Mouse (Mus musculus) frontal cortex, adult (tissue): ENCODE results near the gene Pard3.
A peak's percentile ranks its signal among the peaks of the same experiment; 100 is the strongest.

ENCODE experiments used
- ATAC-seq: cut with Nextera tagmentation; 2 replicates; pipeline ENCODE4 v1.9.2; 2017; ENCODE audit warnings: mild to moderate bottlenecking, moderate library complexity, mixed read lengths; ENCODE audit not compliant: low TSS enrichment

Pard3 gene

DNA sequence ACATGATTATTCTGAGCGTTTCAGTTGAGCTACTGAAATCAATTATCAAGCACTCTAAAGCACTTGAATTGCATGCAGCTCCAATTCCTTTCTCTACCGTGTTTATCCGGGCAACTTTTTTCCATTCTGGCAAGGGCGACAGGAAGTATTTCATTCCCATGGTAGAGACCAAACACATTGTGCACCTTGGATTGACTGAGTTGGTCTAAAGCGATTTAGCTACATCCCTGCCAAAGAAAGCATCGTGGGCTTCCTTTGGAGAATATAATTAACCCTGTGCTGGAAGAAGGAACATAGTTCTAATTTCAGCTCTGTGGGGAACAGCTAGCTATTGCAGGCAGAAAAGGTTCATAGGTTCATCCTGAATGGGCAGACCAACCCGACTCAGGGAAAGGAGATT, 480.0 kb downstream of the Pard3 start:
- ATAC-seq = no peak

DNA sequence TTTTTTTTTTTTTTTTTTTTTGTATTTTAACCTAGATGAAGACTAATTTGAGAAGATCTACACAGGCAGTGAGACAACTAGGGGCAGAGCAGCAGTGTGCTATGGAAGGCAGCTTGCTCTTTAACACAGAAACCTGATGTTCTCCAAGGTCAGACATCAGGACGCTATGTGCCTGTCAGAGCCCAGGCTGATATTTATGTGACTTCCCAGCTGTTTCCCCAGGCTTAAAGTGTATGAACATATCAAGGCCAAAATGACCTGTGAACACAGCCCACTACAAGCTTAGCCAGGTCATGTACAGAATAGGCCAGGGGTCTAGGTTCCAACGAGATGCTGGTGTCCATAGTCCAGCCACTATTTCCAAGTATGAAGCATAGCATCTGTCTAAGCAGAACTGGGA, 482.5 kb downstream of the Pard3 start:
- no peak for ATAC-seq

DNA sequence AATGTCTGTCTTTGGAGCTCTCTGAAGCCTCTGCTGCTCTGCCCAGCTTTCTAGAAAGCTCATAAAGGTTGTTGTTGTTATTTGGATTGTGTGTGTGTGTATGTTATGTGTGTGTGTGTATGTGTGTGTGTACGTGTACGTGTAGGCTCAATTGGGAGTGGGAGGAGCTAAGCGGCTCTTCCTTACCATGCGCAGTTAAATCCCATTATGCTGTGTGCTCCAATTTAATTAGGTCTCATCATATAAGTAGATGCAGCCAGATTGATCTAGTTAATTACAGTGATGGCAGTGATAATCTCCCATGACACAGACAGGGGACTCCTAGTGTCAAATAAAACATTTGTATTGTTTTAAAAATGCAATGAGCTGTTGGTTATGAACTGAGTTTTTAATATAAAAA, 487.2 kb downstream of the Pard3 start:
- no peak for ATAC-seq

DNA sequence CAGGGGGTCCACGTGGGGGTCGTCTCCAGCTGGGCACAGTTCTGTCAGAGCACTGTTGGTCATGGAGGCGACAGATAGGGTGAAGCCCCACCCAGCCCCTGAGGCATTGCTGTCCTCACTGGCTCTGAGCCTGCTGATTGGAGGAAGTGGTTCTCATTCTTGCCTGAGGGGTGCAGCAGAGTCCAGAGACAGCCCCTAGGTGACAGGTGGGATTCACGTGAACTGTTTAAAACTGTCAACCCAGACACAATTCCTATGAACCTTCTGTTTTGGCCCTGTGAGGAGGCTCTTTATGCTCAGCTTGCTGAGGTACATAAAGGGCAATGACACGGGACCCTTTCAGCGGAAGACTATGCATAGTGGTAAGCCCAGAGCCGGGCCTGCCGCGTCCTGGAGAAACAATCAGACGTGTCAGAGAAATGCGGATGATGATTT, 488.5 kb downstream of the Pard3 start:
- ATAC-seq = peak; percentile 89

DNA sequence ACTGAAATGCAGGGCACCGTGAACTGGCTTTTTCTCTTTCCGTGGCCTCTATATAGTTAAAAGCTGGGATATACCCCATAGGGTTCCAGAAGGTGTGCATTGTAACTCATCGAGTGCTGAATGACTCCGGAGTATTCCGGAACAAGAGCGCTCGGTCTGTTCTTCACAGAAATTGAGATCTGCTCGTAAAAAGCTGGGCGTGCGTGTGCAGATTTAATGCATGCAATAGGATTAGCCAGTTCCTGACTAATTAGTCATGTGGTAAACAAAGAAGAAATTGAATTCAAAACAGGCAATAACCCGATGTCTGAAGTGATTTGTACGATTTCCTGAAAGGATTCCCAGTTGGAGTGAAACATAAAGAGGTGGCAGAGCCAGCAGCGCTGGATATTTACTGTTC, 489.1 kb downstream of the Pard3 start:
- ATAC-seq = peak; percentile 29; the same call in 1 of the 2 replicates

DNA sequence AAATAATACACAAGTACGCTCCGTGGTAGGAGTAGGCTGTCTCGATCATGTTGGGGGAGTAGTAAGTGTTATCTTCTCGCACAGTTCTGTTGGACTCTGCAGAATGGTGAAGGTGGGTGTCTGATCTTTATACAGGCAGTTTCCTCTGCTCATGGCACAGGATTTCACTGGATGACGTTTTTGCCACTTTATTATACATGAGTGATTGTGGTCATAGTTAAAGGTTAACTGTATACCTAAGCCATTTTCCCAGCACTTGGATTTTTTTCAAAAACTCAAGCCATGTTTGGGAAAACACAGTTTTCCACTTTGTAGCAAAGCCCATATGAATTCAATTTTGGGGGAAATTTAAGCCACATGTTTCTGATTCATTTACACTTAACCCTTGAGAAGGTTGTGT, 489.9 kb downstream of the Pard3 start:
- no peak for ATAC-seq

DNA sequence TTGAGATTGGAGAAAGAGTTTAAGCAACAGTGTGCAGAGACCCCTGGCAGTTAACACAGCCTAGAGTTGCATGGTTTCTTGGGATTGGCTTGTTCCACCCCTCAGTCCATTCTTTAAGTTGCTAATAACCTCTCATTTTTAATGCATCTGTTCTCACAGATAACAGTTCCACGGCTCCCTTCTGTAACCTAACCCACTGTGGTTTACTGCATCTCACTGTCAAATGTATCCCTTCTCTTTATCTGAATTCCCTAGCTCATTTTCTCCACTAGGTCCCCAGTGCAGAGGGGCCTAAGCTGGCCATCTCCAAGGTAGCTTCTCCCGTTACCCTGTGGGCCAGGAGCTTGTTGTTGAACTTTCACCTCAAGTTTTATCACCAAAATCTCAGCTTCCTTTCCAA, 492.1 kb downstream of the Pard3 start:
- no peak for ATAC-seq

DNA sequence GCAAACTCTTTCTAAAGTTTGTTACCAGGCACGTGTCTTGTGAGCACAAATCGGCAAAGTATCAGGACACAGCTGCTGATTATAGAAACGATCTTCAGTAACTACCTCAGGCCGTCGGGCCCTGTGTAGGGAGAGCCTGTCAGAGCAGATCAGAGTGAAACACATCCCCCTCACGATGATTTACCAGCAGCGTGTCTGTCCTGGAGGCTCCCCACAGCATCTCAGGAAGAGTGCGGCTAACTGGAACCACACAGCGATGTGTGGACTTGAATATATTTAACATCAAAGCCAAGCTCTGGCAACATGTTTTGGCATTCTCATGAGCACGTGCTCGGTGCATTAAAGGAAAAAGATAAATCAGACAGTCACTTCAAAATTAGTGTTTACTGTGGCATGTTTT, 493.3 kb downstream of the Pard3 start:
- ATAC-seq = no peak

DNA sequence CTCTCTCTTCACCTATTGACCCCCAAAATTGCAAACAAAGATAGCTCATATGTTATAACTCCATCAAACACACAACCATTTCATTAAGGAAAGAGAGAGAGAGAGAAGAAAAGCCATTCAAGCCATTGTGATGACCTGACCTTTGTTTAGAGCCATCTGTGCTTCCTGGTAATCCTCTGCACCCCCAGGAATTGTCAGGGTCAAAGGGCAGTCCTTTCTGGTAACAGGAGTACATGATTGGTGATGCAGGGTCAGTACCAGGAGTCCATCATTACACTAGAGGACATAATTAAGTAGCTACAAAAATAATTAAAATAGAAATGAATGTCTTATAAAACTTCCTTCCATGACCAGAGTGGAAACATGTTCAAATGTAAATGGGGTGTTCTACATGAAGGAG, 493.9 kb downstream of the Pard3 start:
- no peak for ATAC-seq

DNA sequence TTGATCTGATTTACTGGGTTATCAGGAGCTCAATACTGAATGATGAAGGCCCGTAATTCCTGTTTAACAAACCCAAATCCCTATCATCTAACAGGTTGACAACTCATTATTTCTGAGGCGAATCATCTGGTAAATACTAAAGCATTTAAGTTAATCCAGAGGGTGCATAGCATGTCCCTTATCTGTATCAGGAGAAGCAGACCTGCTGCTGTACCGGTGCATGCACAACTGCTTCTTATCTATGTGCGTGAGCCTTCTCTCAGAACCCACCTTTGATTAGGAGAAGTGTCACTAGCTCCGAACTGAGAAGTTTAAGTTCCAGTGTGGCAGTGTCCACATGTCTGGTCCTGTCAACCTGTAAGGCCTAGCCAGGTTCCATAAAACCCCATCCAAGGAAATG, 499.9 kb downstream of the Pard3 start:
- no peak for ATAC-seq

DNA sequence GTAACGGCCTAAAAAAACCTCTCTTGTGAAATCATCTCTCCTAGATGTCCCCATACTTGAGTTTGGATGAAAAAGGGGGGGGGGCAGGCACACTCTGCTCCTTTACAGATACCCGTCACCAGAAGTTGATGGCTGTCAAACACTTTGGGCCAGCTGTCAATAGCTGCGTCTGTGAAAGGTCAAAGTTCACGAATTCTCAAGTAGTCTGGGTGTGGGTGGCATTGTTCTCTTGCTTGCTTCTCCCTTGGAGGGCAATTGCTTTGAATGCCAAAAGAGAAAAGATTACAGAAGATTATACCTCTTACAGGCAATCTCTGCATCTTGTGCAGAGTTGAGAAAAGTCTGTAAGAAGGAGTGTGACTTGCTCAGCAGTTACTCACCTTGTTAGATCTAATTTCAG, 500.7 kb downstream of the Pard3 start:
- no peak for ATAC-seq

DNA sequence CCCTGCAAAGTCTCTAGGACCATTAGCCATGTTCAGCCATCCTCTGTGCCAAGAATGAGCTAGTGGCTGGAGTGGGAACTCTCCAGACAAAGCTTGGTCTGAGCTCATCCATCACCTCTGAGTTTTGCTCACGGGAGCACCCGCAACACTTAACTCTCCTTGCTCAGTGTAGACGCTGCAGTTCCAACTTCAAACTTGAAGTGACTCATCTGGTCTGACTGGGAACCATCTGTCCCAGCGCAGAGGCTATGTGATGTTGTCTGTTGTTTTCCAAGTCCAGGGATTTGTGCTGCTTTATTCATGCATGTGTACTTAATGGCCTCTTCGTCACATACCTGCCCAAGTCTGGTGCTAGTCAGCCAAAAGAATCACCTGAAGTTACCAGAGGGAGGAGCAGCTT, 505.5 kb downstream of the Pard3 start:
- peak; percentile 82; the same call in 1 of the 2 replicates for ATAC-seq

DNA sequence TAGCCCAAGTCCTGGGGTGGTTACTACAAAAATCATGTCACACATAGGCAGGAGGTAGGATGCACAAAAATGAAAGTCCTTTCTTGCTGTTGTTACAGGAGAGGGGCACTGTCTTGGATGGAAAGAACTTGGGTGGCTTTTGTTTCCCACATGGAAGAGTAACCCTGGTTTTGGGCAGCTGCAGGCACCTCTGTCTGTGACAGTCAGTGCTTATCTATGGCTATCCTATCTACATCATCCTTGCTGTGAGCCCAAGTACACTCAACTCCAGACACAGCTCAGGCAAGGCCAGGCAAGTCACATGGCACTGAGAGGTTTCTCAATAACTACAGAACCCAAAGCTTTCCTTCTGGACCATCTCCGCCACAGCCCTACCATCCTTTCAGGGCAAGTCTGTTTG, 506.8 kb downstream of the Pard3 start:
- no peak for ATAC-seq

DNA sequence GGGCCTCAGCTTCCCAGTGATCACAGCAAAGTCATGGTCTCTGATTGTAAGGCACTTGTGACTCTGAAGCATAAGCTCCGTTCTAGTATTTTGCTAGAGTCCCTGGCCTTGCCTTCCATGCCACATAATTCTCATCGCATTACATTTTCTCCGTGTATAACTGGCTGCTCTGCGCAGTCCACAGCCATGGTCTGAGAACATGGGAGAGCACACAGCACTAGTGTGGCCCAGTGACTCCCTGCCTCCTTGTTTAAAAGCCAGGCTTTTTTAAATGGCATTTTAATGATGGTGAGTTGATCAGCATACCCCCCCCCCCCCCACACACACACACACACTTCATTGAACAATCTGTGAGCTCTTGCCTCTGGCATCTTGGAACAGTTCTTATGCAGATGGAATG, 508.8 kb downstream of the Pard3 start:
- no peak for ATAC-seq

DNA sequence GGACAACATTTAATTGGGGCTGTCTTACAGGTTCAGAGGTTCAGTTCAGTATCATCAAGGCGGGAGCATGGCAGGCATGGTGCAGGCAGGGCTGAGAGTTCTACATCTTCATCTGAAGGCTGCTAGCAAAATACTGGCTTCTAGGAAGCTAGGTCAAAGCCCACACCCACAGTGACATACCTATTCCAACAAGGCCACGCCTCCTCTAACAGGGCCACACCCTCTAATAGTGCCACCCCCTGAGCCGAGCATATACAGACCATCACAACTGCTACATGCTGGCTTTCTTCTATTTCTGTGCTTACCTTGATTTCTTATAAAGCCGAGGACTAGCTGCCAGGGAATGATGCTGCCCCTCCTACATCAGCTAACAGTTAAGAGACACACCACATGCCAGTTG, 513.0 kb downstream of the Pard3 start:
- ATAC-seq = no peak

DNA sequence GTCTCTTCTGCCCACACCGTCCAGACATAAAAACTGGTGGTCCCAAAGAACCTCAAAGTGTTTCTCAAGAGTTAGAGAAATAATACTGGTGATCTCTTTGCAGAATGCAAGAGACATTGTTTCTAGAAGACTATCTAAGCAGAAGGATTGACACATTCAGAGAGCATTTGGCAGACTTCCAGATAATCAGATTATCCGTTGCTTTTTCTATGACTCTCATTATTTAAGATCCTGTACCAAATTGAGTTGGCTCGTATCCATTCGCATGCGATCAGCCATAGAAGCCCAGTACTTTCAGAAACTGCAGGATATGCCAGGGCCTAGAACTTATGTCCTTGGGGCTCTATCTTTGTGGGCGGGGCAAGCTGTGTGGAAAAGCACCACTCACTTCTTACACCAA, 514.0 kb downstream of the Pard3 start:
- no peak for ATAC-seq

DNA sequence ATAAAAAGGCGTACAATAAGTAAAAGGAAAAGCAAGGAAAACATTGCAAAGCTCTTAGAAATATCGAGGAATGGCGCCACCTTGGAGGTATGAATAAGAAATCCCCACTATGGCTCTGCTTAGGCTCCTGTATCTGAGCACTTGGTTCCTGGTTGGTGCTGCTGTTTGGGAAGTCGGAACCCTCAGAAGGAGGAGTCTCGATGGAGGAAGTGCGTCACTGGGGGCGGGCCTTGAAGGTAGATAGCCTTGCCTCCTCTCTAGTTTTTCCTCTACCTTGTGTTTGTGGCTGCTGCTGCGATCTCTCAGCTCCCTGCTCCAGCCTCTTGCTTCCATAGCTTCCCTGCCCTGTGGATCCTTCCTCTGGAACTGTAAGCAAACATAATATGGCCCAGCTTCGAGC, 515.7 kb downstream of the Pard3 start:
- no peak for ATAC-seq

DNA sequence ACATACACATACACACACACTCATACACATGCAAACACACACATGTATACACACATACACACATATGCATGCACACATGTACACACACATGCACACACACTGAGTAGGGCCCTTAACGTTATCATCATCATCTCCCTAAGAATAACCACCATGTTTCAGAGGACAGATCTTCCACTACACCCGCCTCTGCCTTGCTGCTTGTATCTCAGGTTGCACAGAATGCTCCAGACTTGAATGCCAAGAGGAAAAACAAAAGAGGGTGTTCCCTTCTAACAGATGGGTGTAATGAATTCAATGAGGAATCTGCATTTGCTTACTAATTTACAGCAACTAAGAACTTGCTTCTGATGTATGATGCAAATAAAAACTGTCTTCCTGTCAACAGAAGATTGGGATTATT, 519.7 kb downstream of the Pard3 start:
- ATAC-seq = no peak

DNA sequence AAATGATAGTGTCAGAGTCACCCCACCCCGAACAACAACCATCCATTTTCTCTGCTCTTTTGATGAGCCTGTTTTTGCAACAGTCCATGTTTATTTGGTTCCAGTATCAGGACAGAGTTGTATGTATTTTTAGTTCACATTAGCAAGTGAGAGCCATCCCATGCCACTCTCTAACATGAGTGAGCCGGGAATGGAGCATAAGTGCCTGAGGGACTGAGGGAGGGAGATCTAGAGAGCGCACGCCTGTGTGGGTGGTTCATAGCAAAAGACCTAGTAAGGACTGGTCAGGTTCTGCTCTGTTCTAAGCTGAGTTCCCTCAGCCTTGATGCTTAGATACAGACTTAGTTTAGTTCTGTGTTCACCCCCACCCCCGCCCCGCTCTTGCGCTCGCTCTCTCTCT, 521.9 kb downstream of the Pard3 start:
- no peak for ATAC-seq

DNA sequence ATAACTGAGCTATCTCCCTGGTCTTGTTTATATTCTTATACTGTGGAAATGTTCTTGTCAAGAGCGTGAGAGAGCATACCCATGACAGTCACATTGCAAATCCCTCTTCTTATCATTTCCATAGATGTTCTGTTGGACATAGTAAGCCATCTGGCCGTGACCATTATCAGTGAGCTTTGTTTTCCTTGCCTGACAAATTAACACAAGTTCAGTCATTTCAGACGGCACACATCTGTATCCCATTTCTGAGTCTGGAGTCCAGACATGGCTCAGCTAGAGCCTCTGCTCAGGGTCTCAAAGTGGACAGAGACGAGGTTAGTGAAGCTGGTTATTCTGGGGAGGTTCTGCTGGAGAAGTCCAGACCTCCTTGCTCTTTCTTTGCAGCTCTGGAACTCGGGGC, 523.0 kb downstream of the Pard3 start:
- ATAC-seq = no peak

DNA sequence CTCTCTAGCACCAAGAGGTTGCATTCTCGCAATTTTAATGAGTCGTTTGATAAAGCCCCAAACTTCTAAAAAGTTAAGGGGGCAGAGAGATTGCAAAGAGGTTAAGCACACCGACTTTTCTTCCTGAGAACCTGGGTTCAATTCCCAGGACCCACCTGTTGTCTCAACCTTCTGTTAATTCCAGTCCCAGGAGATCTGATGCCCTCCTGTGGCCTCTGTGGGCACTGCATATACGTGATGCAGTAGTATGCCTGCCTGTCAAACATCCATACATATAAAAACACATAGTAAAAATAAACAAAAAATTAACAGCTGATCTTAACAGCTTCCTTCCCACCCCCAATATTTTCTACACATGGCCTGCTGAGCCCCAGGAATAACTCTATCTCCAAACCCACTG, 524.6 kb downstream of the Pard3 start:
- ATAC-seq = no peak

DNA sequence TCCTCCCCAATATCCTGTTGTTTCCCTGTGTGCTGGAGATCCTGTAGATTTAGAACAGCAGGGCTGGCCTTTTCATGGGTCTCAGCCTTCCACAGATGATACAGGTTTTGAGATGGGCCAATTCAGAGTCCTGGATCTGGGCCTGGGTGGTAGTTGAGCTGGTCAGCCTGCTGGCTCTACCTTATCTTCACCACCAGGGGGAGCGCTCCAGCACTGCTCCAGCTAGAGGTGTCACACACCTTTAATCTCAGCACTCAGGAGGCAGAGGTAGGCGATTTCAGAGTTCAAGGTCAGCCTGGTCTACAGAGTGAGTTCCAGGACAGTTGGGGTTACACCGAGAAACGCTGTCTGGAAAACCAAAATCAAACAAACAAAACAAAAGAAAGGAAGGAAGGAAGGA, 525.6 kb downstream of the Pard3 start:
- ATAC-seq = no peak

DNA sequence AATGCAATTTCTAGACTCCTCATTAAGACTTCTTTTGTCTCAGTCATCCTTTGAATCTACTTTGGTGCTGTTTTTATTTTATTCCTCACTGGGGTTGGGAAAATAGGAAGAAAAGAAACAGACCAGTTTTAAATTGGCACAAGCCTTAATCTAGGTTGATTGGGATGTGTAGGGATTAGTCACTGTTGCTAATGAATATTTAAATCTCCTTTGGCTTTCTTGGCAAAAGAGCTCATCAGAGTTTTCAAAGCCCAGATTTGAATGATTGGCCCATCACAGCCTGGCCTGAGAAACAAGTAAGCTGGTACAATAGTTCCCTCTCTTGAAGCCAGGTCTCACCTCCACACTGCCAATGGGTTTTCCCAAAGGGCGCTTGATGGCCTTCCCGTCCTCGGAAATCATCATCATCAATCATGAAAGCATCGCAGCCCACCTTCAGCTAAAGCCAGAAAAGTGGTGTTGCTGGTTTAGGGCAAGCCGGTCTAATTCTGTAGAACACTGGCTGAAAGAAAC, 527.0 kb downstream of the Pard3 start:
- ATAC-seq = no peak

DNA sequence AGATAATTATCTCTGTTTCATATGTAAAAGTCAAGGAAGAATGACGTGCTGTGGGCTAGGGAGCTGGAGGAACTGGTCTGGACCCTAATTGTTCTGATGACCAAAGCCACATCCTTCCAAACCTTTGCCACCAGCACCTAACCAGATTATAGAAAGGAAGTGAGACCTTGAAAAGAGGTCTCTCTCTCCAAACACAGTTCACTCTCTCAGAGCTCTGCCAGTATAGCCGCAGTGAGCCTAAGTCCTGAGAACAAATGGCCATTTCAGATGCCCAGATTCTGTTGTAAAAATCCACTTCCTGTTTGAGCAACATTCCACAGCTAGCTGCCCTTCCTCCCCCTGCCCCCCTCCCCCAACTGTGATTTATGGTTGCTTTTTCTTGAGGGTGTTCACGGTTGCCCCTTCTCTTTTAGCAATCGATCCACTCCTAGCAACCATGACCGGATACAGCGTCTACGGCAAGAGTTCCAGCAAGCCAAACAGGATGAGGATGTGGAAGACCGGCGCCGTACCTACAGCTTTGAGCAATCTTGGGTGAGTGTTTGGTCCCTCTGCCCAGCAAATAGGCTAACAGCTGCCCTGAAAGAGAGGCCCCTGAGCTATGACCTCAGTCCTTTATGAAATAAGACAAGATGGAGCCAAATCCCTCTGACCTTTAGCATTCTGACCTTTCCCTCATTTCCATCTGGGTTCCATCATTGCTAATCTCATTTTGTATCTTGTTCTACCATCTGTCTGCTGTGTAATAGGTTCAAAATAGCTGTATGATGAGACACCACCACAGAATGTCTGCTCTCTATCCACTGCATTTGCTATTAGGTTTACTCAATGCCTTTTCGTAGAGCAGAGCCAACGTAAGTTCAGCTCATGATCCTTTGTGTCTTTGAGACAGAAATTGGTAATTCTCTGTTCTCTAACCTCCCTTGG, 529.2 kb downstream of the Pard3 start:
- ATAC-seq = no peak
